Mouse (Mus musculus): ENCODE results near the gene Frmd4b.

Gene Frmd4b

DNA sequence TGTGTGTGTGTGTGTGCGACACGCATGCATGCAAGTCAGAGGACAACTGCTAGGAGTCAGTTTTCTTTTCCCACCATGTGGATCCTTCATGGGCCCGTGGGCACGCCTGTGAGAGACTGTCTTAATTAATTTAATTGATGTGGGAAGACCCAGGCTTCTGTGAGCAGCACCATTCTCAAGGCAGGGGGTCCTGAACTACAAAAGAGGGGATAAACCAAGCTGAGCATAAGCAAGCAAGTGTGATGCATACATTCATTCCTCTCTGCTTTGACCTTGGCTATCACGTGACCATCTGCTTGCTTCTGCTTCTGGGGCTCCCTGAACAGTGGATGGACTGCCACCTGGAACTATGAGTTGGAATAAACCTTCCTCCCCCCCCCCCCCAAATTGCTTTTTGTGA is 27.1 kb downstream of the Frmd4b start:
- DNase-seq (ENCODE audit: low read depth, low spot score): no peak
- H3K27me3 ChIP-seq (ENCODE audit: control insufficient read depth, insufficient read depth, low read length, poor library complexity, severe bottlenecking): no peaks in the 10 kb centered on the region
- no peaks in the 10 kb centered on the region for H3K36me3 ChIP-seq (ENCODE audit: control insufficient read depth, insufficient read depth, low read length, poor library complexity, severe bottlenecking)

DNA sequence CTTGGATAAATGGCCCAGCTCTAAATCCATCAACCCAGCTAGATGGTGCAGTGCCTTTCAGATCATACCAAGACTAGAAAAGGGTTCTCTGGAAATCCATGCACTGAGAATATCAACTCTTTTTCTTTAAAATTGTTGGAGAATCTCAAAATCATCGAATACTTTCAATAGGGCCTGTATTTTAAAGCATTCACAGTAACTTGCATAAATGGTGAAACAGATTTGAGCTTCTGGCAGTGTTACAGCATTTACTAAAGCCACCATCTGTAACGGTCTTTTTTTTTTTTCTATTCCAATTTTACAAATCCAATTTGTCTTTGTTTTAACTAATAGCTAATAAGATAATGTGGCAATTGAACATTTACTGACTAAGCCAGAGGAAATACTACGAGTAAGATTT is 27.8 kb downstream of the Frmd4b start:
- H3K36me3 ChIP-seq (ENCODE audit: control insufficient read depth, insufficient read depth, low read length, poor library complexity, severe bottlenecking): no peaks in the 10 kb centered on the region
- DNase-seq (ENCODE audit: low read depth, low spot score): no peak
- no peaks in the 10 kb centered on the region for H3K27me3 ChIP-seq (ENCODE audit: control insufficient read depth, insufficient read depth, low read length, poor library complexity, severe bottlenecking)

DNA sequence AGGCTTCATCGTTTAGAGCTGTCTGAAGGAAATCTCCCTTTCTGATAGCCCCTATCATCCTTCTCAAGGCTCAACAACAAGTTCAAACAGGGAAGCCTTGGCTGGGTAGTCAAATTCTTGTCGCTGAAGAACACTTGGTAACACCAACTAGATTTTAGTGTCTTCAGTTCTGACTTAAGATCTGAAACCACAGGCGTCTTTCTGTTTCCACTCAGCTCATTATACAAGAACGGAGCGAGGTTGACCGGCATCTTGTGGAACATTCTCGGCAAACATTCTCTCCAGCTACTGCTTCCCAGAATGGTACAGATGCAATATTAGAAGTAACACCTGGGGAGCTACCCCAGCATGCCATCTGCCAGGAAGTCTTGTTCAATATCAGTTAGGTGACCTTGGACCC is 28.3 kb downstream of the Frmd4b start:
- H3K27me3 ChIP-seq (ENCODE audit: control insufficient read depth, insufficient read depth, low read length, poor library complexity, severe bottlenecking): no peaks in the 10 kb centered on the region
- H3K36me3 ChIP-seq (ENCODE audit: control insufficient read depth, insufficient read depth, low read length, poor library complexity, severe bottlenecking): no peaks in the 10 kb centered on the region
- DNase-seq (ENCODE audit: low read depth, low spot score): no peak

DNA sequence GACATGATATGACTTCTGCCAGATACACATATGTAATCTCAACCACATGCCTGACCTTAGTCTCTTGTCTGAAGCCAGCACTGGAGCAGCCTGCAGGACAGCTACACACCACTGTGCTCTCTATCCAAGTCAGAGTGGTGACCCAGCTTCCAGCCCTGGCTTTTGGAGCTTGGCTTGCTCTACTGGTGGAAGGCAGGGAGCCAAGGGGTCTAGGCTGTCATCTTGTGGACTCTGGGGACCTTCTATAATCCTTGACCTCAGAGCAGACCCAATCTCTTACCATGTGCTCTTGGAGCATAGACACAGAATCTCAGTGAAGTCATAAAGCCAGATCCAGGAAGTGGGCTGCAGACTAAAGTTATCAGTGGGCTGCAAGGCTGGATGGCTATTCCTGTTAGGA is 30.7 kb downstream of the Frmd4b start:
- DNase-seq (ENCODE audit: low read depth, low spot score): no peak
- H3K36me3 ChIP-seq (ENCODE audit: control insufficient read depth, insufficient read depth, low read length, poor library complexity, severe bottlenecking): no peaks in the 10 kb centered on the region

DNA sequence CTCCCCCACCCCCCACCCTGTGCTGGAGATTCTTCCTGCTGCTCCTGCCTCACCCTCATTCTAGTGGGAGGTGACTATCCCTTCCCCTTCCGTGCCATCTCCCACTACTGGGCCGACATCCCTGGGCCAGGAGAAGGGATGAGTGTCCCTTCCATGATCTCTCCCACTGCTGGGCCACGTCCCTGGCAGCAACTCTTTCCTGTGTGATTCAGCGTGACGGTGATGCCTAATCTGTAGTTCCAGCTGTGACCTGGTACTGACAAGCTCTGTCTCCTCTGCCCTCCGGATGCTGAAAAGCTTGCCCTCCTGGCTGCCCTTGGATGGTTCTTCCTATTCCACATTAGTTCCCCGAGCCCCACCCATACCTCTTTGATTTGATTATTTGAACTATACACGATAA is 31.3 kb downstream of the Frmd4b start:
- no peak for DNase-seq (ENCODE audit: low read depth, low spot score)
- Histone ChIP-seq H3K27me3 (ENCODE audit: control insufficient read depth, insufficient read depth, low read length, poor library complexity, severe bottlenecking) (no peaks in the 10 kb centered on the region), H3K36me3 (ENCODE audit: control insufficient read depth, insufficient read depth, low read length, poor library complexity, severe bottlenecking) (no peaks in the 10 kb centered on the region)

More for the DNA sequence above, 30.7 kb downstream of the Frmd4b start:
- H3K27me3 ChIP-seq (ENCODE audit: control insufficient read depth, insufficient read depth, low read length, poor library complexity, severe bottlenecking): no peaks in the 10 kb centered on the region

DNA sequence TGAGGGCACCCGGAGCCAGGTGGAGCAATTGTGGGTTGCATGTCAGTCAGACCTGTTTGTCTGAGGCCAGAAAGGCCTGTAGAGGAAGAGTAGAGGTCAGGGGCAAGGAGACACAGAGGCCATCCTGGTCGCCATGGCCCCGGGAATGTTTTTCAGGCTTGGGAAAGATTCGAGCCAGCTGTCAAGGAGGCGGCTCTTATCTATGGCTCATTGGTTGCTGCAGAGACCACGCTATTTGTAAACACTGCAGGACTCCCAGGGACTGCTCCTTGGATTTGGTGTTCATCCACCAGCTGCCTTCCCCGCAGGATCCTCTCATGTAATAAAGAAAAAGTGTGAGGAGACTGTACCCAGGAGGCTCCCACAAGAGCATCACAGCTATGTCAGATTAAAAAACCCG is 34.6 kb downstream of the Frmd4b start:
- Histone ChIP-seq H3K27me3 (ENCODE audit: control insufficient read depth, insufficient read depth, low read length, poor library complexity, severe bottlenecking) (no peaks in the 10 kb centered on the region), H3K36me3 (ENCODE audit: control insufficient read depth, insufficient read depth, low read length, poor library complexity, severe bottlenecking) (no peaks in the 10 kb centered on the region)
- no peak for DNase-seq (ENCODE audit: low read depth, low spot score)

DNA sequence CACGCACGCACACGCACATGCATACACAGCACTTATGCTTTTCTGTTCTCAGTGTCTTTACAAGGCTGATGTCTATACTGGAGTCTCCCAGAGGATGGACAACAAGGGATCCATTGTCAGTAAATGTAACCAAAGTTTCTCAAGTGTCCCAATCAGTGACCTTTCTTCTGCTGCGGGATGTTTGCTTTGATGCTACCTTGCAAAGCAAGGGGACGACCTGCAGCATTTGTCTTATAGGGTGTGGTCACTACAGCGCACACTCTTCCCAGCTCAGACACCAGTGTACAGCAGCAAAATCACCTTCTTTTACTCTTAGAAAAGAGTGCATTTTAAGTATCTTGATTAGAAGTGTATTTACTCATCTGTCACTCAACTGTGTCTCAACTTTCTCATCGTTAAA is 35.4 kb downstream of the Frmd4b start:
- Histone ChIP-seq H3K27me3 (ENCODE audit: control insufficient read depth, insufficient read depth, low read length, poor library complexity, severe bottlenecking) (no peaks in the 10 kb centered on the region), H3K36me3 (ENCODE audit: control insufficient read depth, insufficient read depth, low read length, poor library complexity, severe bottlenecking) (no peaks in the 10 kb centered on the region)
- DNase-seq (ENCODE audit: low read depth, low spot score): no peak

DNA sequence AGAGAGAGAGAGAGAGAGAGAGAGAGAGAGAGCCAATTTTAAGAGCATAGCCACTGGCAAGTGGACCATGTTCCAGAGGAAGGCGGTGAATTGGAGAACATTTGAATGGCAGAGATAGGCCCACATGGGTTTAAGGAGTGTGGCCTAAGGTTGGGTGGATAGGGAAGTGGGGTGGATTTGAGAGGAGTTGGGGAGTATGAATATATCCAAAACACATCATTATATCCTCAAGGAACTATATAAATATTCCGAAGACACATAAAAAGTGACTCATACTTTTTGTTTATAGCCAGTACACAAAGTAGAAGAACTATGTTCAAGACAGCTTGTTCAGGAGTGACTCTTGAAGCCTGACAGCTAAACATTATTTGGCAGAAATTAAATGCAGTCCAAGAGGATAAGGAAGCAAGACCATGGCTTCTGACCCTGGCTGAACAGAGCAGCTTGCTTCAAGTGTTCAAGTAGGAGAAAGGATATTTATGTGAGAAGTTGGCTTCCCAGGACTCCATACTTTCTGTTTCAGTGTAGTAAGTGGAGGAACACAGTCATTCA is 36.8 kb downstream of the Frmd4b start:
- Histone ChIP-seq H3K27me3 (ENCODE audit: control insufficient read depth, insufficient read depth, low read length, poor library complexity, severe bottlenecking) (no peaks in the 10 kb centered on the region), H3K36me3 (ENCODE audit: control insufficient read depth, insufficient read depth, low read length, poor library complexity, severe bottlenecking) (no peaks in the 10 kb centered on the region)
- no peak for DNase-seq (ENCODE audit: low read depth, low spot score)

DNA sequence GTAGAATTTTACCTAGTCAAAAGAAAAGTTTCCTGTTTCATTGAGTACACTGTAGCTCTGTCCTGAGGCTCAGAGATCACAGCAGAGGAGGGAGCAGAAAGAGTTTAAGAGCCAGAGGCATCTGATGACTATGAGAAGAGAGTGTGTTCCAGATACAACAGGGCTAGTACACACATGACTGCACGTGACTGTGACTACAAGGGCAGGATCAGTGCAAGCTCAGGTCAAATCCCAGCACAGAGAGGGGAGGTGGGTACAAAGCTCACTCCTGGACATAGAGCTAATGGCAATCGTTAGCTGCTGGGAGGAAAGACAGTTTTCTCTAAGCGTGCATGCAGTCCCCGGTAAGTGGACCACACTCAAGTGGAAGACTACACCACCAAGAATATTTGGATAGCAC is 37.6 kb downstream of the Frmd4b start:
- no peak for DNase-seq (ENCODE audit: low read depth, low spot score)
- no peaks in the 10 kb centered on the region for H3K36me3 ChIP-seq (ENCODE audit: control insufficient read depth, insufficient read depth, low read length, poor library complexity, severe bottlenecking)

DNA sequence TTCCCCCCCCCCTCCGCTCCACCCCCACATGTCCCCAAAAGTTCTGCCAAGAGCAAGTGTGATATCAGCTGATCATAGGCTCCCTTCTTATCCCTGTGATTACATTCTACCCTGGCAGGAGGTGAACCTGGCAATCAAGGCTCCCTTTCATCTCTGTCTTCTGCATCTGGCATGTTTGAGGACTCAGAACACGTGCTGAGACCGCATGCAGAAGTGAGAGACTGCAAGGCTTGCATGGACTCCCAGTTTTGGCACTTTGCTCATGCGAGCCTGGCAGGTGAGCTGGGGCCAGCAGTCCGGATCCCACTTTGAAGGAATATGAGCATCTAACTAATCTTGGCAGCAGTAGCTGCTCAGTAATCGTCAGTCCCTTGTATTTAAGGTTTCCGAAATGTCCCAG is 39.1 kb downstream of the Frmd4b start:
- H3K36me3 ChIP-seq (ENCODE audit: control insufficient read depth, insufficient read depth, low read length, poor library complexity, severe bottlenecking): no peaks in the 10 kb centered on the region
- H3K27me3 ChIP-seq (ENCODE audit: control insufficient read depth, insufficient read depth, low read length, poor library complexity, severe bottlenecking): no peaks in the 10 kb centered on the region
- DNase-seq (ENCODE audit: low read depth, low spot score): no peak

More for the DNA sequence above, 37.6 kb downstream of the Frmd4b start:
- H3K27me3 ChIP-seq (ENCODE audit: control insufficient read depth, insufficient read depth, low read length, poor library complexity, severe bottlenecking): no peaks in the 10 kb centered on the region

DNA sequence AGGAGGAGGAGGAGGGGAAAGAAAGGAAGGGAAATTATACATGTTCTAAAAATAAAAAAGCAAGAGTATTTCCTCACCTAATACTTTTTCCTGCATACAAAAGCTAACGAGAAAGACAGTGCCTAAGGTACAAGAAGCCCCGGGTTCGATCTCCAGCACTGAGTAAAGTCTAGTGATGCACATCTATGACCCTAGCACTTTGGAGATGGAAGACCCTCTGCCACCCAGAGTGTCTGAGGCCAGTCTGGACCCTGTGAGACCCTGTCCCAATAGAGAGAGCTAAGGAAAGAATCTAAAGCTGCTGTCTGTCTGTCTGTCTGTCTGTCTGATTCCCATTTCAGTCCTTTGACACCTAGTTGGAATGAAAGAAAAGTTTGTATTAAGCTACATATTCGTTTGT is 40.0 kb downstream of the Frmd4b start:
- no peak for DNase-seq (ENCODE audit: low read depth, low spot score)
- H3K27me3 ChIP-seq (ENCODE audit: control insufficient read depth, insufficient read depth, low read length, poor library complexity, severe bottlenecking): no peaks in the 10 kb centered on the region
- no peaks in the 10 kb centered on the region for H3K36me3 ChIP-seq (ENCODE audit: control insufficient read depth, insufficient read depth, low read length, poor library complexity, severe bottlenecking)

DNA sequence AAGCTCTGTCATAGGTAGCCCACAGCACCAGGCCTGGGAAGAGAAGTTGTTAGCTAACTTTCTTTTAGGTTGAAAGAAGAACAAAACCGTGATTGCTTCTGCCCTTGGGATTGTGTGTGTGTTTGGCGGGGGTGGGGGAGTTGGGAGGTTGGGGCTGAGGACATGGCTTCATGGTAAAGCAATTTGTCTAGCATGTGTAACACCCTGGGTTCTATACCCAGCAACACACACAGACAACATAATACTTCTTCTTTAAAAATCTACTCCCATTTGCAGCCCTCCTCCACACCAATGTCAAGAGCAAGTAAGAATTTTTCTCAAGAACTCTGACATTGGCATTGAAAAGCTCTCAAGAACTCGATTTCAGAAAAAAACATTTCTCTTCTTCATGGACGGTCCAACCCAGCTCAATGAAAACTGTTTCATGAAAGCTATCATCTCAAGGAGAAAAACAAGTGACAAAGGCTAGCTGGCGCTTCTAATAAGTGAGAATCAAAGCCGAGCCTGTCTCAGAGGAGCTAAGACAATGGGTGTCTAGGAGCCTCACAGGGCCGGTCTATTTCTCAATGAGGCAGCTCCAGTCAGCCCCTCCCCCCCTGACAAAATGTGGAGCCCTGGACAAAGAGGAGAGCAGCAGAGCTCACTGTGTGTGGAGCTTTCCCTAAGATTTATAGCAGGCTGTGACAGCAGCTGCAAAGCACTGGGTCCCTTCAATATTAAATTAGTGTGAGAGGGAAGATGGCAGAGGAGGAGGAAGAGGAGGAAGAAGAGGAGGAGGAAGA is 40.6 kb downstream of the Frmd4b start:
- H3K27me3 ChIP-seq (ENCODE audit: control insufficient read depth, insufficient read depth, low read length, poor library complexity, severe bottlenecking): no peaks in the 10 kb centered on the region
- no peaks in the 10 kb centered on the region for H3K36me3 ChIP-seq (ENCODE audit: control insufficient read depth, insufficient read depth, low read length, poor library complexity, severe bottlenecking)
- no peak for DNase-seq (ENCODE audit: low read depth, low spot score)

DNA sequence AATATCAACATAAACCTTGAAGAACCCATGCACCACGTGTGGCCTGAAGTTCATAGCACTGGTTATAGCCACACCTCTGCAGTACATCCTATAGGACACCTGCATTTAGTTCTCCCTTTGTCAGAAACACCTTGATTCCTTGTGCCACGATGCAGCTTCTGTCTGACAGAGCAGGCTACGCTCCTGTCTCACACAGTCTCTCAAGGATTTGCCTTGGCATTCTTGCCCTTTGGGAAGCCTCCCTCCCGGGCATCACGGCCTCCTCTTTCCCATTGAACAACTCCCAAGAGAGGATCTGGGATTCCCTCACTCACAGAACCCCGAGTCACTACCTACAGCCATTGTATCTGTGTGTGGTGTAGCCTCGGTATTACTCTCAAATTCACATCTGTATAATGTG is 41.2 kb downstream of the Frmd4b start:
- no peaks in the 10 kb centered on the region for H3K36me3 ChIP-seq (ENCODE audit: control insufficient read depth, insufficient read depth, low read length, poor library complexity, severe bottlenecking)
- DNase-seq (ENCODE audit: low read depth, low spot score): no peak

DNA sequence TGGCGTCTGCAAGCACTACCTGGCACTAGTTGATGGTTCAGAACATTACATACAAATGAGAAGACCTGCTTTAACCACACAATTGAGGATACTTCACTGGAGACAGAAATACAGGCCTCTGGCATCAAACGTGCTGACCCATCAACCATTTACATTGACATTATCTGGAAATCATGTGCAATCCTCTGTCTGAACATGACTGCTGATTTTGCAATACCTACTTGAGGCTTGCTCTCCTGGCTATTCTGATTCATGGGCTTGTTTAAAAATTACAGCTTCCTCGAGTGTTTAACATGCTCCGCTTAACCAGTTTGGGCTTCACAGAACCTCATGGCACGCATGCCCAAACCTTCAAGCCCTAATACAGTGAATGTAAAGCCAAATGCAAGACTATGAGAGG is 42.4 kb downstream of the Frmd4b start:
- DNase-seq (ENCODE audit: low read depth, low spot score): no peak
- H3K36me3 ChIP-seq (ENCODE audit: control insufficient read depth, insufficient read depth, low read length, poor library complexity, severe bottlenecking): no peaks in the 10 kb centered on the region
- H3K27me3 ChIP-seq (ENCODE audit: control insufficient read depth, insufficient read depth, low read length, poor library complexity, severe bottlenecking): no peaks in the 10 kb centered on the region

More for the DNA sequence above, 41.2 kb downstream of the Frmd4b start:
- H3K27me3 ChIP-seq (ENCODE audit: control insufficient read depth, insufficient read depth, low read length, poor library complexity, severe bottlenecking): no peaks in the 10 kb centered on the region

DNA sequence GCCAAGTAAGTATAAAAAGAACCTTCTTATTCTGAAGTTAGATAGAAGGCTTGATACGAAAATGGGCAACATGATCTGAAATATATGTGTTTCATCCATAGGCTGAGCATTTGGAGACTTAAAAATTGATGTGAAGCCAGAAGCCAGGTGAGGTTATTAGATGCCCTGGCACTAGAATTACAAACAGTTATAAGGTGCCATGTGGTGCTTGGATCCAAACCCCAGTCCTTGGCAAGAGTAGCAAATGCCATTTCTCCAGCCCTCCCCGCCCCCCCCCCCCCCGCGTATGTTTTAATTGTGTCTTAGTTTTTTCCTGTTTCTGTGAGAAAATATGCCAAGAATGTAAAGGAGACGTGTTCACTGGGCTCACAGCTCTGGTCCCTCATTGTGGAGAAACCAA is 45.1 kb downstream of the Frmd4b start:
- Histone ChIP-seq H3K27me3 (ENCODE audit: control insufficient read depth, insufficient read depth, low read length, poor library complexity, severe bottlenecking) (no peaks in the 10 kb centered on the region), H3K36me3 (ENCODE audit: control insufficient read depth, insufficient read depth, low read length, poor library complexity, severe bottlenecking) (no peaks in the 10 kb centered on the region)
- DNase-seq (ENCODE audit: low read depth, low spot score): no peak

DNA sequence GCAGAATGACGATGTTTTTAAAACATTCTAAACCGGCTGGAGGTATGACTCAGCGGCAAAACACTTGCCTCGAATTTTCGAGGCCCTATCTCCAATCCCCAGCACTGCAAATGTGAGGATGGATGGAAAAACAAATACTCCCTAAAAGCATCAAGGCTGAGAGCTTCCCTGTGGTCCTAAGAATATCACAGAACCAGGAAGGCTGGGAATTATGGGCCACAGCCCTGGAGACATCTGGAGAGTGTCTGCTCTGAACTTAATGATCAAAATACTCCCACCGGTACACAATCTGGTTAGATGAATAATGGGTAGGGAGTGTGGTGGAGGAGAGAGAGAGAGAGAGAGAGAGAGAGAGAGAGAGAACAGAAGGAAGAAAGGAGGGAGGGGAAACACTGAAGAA is 48.8 kb downstream of the Frmd4b start:
- DNase-seq (ENCODE audit: low read depth, low spot score): no peak
- no peaks in the 10 kb centered on the region for H3K36me3 ChIP-seq (ENCODE audit: control insufficient read depth, insufficient read depth, low read length, poor library complexity, severe bottlenecking)
- H3K27me3 ChIP-seq (ENCODE audit: control insufficient read depth, insufficient read depth, low read length, poor library complexity, severe bottlenecking): no peaks in the 10 kb centered on the region

Measured in splenic B cell, adult 2 months (primary cell).